Mouse (Mus musculus) frontal cortex, postnatal 25 days (tissue): ENCODE results near the gene Efhd2.
A peak's percentile ranks its signal among the peaks of the same experiment; 100 is the strongest.

Experiments used
- DNase-seq, 2 experiments: peaks; one replicate each; pipeline ENCODE4 v3.0.0; 2022; ENCODE audit warnings: low spot score in 2 of 2

Gene Efhd2

GRCm38 (mm10) chr4:141881289-141881914 lies 6.7 kb upstream of the Efhd2 start:
- DNase-seq: no peak

GRCm38 (mm10) chr4:141879875-141880274 lies 5.2 kb upstream of the Efhd2 start:
- DNase-seq: no peak

- no peak for DNase-seq
Measured at GRCm38 (mm10) chr4:141879074-141879473, 4.4 kb upstream of the Efhd2 start.

- DNase-seq: no peak
Measured at GRCm38 (mm10) chr4:141878621-141879020, 3.9 kb upstream of the Efhd2 start.

- no peak for DNase-seq
Measured at GRCm38 (mm10) chr4:141875481-141876108, 875 bp upstream of the Efhd2 start.

- DNase-seq: no peak
Measured at GRCm38 (mm10) chr4:141874111-141874600, 564 bp downstream of the Efhd2 start.

- peak in 1 of 2 experiments; percentile 9 for DNase-seq
Measured at GRCm38 (mm10) chr4:141872977-141873376, 1.7 kb downstream of the Efhd2 start.

GRCm38 (mm10) chr4:141871909-141872308 lies 2.8 kb downstream of the Efhd2 start:
- peak in 1 of 2 experiments; percentile 55 for DNase-seq

- no peak for DNase-seq
Measured at GRCm38 (mm10) chr4:141871333-141871725, 3.4 kb downstream of the Efhd2 start.

- DNase-seq: peak in 1 of 2 experiments; percentile 8
Measured at GRCm38 (mm10) chr4:141870666-141871332, 3.9 kb downstream of the Efhd2 start.

GRCm38 (mm10) chr4:141869436-141870215 lies 5.1 kb downstream of the Efhd2 start:
- peak in 1 of 2 experiments; percentile 9 for DNase-seq

GRCm38 (mm10) chr4:141868051-141868450 lies 6.7 kb downstream of the Efhd2 start:
- DNase-seq: peak in 1 of 2 experiments; percentile 8

- DNase-seq: peak in 1 of 2 experiments; percentile 52
Measured at GRCm38 (mm10) chr4:141867498-141867897, 7.2 kb downstream of the Efhd2 start.

GRCm38 (mm10) chr4:141866933-141867490 lies 7.7 kb downstream of the Efhd2 start:
- peak in 1 of 2 experiments; percentile 32 for DNase-seq

- peak in 1 of 2 experiments; percentile 3 for DNase-seq
Measured at GRCm38 (mm10) chr4:141865600-141865999, 9.1 kb downstream of the Efhd2 start.

- DNase-seq: peak in 1 of 2 experiments; percentile 5
Measured at GRCm38 (mm10) chr4:141865006-141865405, 9.7 kb downstream of the Efhd2 start.

GRCm38 (mm10) chr4:141864506-141864905 lies 10.2 kb downstream of the Efhd2 start:
- DNase-seq: peak in 1 of 2 experiments; percentile 5

GRCm38 (mm10) chr4:141863726-141864280 lies 10.9 kb downstream of the Efhd2 start:
- DNase-seq: no peak

- no peak for DNase-seq
Measured at GRCm38 (mm10) chr4:141862867-141863266, 11.9 kb downstream of the Efhd2 start.

GRCm38 (mm10) chr4:141861591-141862295 lies 13.0 kb downstream of the Efhd2 start:
- DNase-seq: no peak
